Mouse (Mus musculus) C2C12 (cell line): Measurements from ENCODE around the gene Mthfr.

ENCODE experiments used
- CEBPB ChIP-seq: IDR thresholded peaks from one replicate; pipeline ENCODE4 v1.6.1; 2011; ENCODE audit warnings: low read depth, mild to moderate bottlenecking, control low read depth, moderate library complexity
- CTCF ChIP-seq: IDR thresholded peaks from one replicate; pipeline ENCODE4 v1.5.1; 2011; ENCODE audit not compliant: control insufficient read depth, insufficient read depth, insufficient read length
- MYOG ChIP-seq: IDR thresholded peaks from one replicate; pipeline ENCODE4 v1.6.1; 2011; ENCODE audit not compliant: control insufficient read depth, insufficient read length; ENCODE audit errors: extremely low read depth

DNA sequence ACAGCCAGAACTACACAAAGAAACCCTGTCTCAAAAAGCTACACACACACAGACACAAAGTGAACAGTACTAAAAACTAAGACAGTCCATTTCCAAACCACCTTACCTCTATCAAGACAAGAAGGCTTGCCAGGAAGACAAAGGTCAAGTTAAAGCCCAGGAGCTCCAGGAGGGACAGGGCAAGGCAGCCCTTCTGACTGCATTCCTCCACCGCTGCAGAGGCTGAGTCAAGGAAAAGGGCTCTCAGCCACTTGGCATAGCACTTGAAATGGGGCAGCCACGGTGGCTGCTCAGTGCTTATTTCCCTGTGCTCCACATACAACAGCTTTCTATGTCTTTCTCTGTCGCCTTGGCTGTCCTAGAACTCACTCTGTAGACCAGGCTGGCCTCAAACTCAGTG lies 14.9 kb upstream of the Mthfr start:
- TF ChIP-seq MYOG (no peak), CEBPB (no peak), CTCF (no peak)
